Mouse (Mus musculus) CH12F3 (cell line): ENCODE data around the gene Ugt2b37.
"Not testable (repeated sequence)": the region's sequence is repeated elsewhere in the genome, so short reads cannot be mapped to it uniquely, and the experiment has no call there.

Experiments
- in situ Hi-C: fragments of 300-500 bp; cut with MboI; formaldehyde crosslinking; loops from 2 replicates; pipeline ENCODE4 v1.14.3; 2020; ENCODE audit warnings: low sequenced_read_pairs

Ugt2b37 gene

DNA sequence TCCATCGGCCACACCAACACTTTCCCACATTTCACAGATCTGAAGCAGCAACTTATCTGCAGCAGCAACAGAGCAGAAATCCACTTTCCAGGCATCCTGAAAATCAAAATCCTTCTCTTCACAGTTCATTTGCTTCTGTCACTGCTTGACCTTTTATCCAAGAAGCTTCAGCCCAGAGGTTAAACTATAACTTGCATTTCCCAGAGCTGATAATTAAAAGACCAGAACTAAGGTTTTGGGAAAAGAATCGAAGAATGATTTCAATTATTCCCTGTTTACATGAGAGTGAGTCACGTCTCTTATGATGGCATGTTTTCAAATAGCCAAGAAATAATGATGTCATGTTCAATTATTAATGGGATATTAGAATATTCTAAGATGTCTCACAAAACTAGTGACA is at the start of gene Ugt2b37:
Gene Ugt2b37, minus strand, starts transcription at position 129 of the 400 bp plus-strand sequence.
- in situ Hi-C loops: not testable (repeated sequence)

DNA sequence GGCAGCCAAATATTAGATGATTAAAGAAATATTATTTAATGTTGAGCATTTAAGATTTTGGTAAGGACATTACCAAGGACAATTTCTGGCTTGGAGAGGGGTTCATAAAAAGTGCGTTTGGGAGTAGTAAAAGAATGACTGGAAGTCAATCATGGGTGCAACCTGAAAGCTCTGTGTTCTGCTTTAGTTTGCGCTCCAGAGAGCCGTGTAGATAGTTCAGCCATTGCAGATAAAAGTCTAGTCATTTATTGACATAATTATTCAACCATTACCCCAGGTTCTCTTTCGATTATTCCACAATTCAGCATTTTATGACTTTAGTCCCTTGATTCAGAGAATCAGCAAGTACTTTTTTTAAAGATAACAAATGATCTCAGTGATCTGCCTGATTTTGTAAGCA is 31.6 kb upstream of the Ugt2b37 start:
- in situ Hi-C loops: not testable (repeated sequence)

DNA sequence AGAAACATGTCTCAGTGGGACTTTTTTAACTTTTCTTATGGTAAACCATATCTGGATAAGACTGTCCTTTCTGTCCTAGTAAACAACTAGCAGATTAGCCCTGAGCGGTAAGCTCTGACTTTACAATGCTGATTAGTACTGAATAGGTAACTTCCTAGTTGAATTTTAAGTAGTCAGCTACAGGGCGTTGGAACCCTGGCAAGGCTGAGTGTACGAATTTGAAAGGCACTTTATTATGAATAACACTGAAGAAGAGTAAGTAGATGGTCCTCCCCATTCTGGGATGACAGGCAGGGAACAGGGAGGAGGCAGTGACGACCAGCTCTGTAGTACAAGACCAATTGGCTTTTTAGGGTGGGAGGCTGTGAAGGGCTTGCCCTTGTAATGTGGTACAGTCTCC is 21.4 kb upstream of the Ugt2b37 start:
- in situ Hi-C loops: not testable (repeated sequence)

DNA sequence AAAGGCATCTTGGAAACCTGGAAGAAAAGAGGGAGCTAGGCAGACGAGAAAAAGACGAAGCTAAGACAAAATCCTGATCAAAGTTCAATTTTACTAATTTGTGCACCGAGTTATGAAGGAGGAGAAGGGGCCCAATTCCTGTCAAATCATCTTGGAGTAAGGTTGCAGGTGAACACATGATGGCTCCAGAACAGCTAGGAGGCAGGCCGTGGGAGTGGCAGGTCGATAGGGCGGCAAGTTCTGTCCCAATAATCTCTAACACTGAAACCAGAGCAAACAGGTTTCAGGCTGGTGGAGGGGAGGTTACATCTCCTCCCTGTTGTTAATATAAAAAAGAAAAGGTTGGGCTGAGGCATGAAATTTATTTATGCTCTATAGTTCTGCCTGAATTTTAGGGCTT is 21.0 kb upstream of the Ugt2b37 start:
- in situ Hi-C loops: no loop called here

DNA sequence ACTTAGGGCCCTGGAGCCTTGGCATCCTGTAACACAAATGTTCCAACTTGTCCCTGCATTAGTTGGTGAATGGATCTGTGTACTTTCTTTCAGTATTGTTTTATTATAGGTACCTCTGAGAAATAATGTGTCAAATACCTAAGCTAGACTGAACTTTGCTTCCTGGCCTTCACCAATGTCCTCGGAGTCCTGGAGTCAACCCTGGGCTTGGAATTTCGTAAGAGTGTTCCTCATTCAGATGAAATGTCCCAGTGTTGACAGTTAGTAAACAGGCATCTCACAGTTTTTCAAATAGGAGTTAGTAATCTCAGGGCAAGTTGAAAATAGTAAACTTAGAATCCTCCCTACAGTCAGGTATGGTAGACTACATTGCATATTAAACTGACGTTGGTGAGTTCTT is 1.2 kb upstream of the Ugt2b37 start:
- in situ Hi-C loops: no loop called here

DNA sequence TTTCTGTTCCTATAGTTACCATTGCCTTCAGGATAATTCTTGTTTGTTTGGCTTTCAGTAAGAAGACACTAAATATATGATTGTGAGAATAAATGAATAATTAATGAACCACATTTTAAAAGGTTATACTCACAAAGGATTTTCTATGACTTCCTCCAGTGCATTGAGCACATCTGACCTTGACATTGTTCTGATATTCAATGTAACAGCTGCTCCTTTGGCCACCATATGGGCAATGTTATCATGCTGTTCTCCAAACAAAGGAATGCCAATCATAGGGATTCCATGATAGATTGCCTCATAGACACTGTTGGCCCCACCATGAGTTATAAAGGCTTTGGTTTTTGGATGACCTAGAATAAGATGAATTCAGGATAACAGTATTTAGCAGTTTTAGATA is 12.5 kb downstream of the Ugt2b37 start:
- in situ Hi-C loops: not testable (repeated sequence)

DNA sequence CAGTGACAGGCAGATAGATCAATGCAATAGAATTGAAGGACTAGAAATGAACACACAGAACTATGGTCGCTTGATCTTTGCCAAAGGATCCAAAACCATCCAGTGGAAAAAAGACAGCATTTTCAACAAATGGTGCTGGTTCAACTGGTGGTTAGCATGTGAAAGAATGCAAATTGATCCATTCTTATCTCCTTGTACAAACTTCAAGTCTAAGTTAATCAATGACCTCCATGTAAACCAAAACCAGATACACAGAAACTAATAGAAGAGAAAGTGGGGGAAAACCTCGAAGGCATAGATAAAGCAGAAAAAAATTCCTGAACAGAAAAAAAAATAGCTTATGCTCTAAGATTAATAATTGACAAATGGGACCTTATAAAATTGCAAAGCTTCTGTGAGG is 58.2 kb downstream of the Ugt2b37 start:
- in situ Hi-C loops: not testable (repeated sequence)
